Mouse (Mus musculus): ENCODE measurements around the gene Mblac1.

The Mblac1 gene

GRCm38 (mm10) chr5:138193771-138194727 is at the start of gene Mblac1:
Mblac1 (plus strand) TSS chr5:138194314.
- DNase-seq: peak; percentile 88 to 89

GRCm38 (mm10) chr5:138154390-138154789 is 39.7 kb upstream of the Mblac1 start:
- DNase-seq: no peak

- peak; percentile 91 to 97 for DNase-seq
Observed at GRCm38 (mm10) chr5:138155443-138155976, 38.6 kb upstream of the Mblac1 start, which contains the start of gene Zfp113. Zfp113 (minus strand) TSS chr5:138155744.

- DNase-seq: no peak
Observed at GRCm38 (mm10) chr5:138160224-138160762, 33.8 kb upstream of the Mblac1 start.

GRCm38 (mm10) chr5:138160842-138161665 is 33.1 kb upstream of the Mblac1 start, which contains the start of gene Cops6:
Cops6 (plus strand) TSS chr5:138161071.
- DNase-seq: peak; percentile 96 to 97

GRCm38 (mm10) chr5:138163046-138163445 is 31.1 kb upstream of the Mblac1 start:
- no peak for DNase-seq

GRCm38 (mm10) chr5:138163610-138164009 is 30.5 kb upstream of the Mblac1 start:
- no peak for DNase-seq

- DNase-seq: peak in 1 of 2 experiments; percentile 10
Observed at GRCm38 (mm10) chr5:138165594-138165993, 28.5 kb upstream of the Mblac1 start.

GRCm38 (mm10) chr5:138170936-138171561 is 23.1 kb upstream of the Mblac1 start:
- DNase-seq: peak; percentile 98 to 99

GRCm38 (mm10) chr5:138171695-138172491 is 22.2 kb upstream of the Mblac1 start, which contains the start of the genes Ap4m1 and Mcm7:
Ap4m1 (plus strand) TSS chr5:138172002.
Mcm7 (minus strand) TSS chr5:138172422.
- DNase-seq: peak; percentile 98 to 99

GRCm38 (mm10) chr5:138173217-138173616 is 20.9 kb upstream of the Mblac1 start:
- no peak for DNase-seq

GRCm38 (mm10) chr5:138186950-138187638 is 7.0 kb upstream of the Mblac1 start, which contains the start of the genes Taf6 and Cnpy4:
Taf6 (minus strand) TSS chr5:138187451.
Cnpy4 (plus strand) TSS chr5:138187485.
- peak; percentile 86 to 90 for DNase-seq

GRCm38 (mm10) chr5:138187661-138188306 is 6.3 kb upstream of the Mblac1 start:
- peak; percentile 79 to 87 for DNase-seq

GRCm38 (mm10) chr5:138194755-138195345 is 736 bp downstream of the Mblac1 start:
- DNase-seq: peak in 1 of 2 experiments; percentile 46

- no peak for DNase-seq
Observed at GRCm38 (mm10) chr5:138195463-138195862, 1.3 kb downstream of the Mblac1 start.

GRCm38 (mm10) chr5:138199576-138199975 is 5.5 kb downstream of the Mblac1 start:
- DNase-seq: peak; percentile 16 to 41

GRCm38 (mm10) chr5:138202086-138202485 is 8.0 kb downstream of the Mblac1 start:
- no peak for DNase-seq

GRCm38 (mm10) chr5:138207253-138207652 is 13.1 kb downstream of the Mblac1 start:
- DNase-seq: no peak

GRCm38 (mm10) chr5:138207873-138208272 is 13.8 kb downstream of the Mblac1 start:
- no peak for DNase-seq

Measured in kidney, postnatal 36 days (tissue).